10 mouse cellular contexts compared by ENCODE assay signal in the genomic region with DNA sequence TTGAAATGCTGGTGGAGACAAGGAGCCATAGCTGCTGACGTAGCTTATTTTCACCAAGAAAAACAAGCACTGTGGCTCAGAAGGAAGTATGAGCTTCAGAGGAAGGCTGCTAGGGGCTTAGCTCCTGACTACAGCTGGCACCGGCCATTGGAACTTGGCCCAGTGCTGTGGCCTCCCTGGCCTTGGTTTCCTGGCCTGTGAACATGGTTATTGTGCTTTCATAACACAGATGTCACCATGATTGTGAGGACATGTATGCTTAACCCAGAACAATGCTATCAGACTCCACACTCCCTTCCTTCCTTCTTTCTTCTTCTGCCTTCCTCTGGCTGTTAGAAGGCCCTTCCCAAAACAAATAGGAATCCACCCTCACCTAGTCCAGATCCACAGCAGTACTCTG.
A peak's percentile ranks its signal among the peaks of the same experiment; 100 is the strongest.
DNase-seq lines count a peak whose midpoint lies in the region; ATAC-seq and TF ChIP-seq lines count a peak whose summit lies in the region.
"Had no signal": no experiment of that assay in that cellular context is flagged by ENCODE, and none has a peak within 500 bp of the region (broad histone marks: within the 10 kb centered on the region; RNA-seq: fewer than 3 reads in every experiment).

No protein-coding gene starts in this region.

- 17% methylated on average over 2 of the region's 2 CpGs for WGBS in lung, adult 2 months
- WGBS in hindbrain, embryonic 16.5 days: 65% methylated on average over 2 of the region's 2 CpGs
- 77% methylated on average over 2 of the region's 2 CpGs for WGBS in hindbrain, embryonic 12.5 days

- no peak for TF ChIP-seq CTCF in lung, adult 2 months (IDR thresholded peaks at IDR 0.05; ENCODE audit: insufficient read depth, low read length)
- TF ChIP-seq CTCF in layer of hippocampus, adult 2 months (conservative IDR thresholded peaks at IDR 0.05): no peak

- no peaks in the 10 kb centered on the region for H3K27me3 ChIP-seq in hindbrain, embryonic 16.5 days (replicated peaks; ENCODE audit: control insufficient read depth, insufficient read depth, low read length)
- H3K27me3 ChIP-seq in hindbrain, embryonic 12.5 days: peaks cover 2% of the 10 kb centered on the region; the same call in 1 of the 2 replicates
- H3K27me3 ChIP-seq: forebrain, embryonic 12.5 days had no signal

- ATAC-seq in hindbrain, embryonic 16.5 days: no peak
- ATAC-seq in hindbrain, embryonic 12.5 days (ENCODE audit: low FRiP score): no peak

- no peak overlapping the region for H3K4me2 ChIP-seq in hindbrain, embryonic 16.5 days (ENCODE audit: low read length)
- H3K4me2 ChIP-seq in hindbrain, embryonic 12.5 days (replicated peaks): no peak overlapping the region
- H3K4me2 ChIP-seq: forebrain, embryonic 12.5 days had no signal

- no peak overlapping the region for H3K27ac ChIP-seq in layer of hippocampus, adult 2 months
- H3K27ac ChIP-seq in hindbrain, embryonic 16.5 days (ENCODE audit: low read depth, low read length): no peak overlapping the region
- H3K27ac ChIP-seq in hindbrain, embryonic 12.5 days: no peak overlapping the region
- H3K27ac ChIP-seq: forebrain, embryonic 12.5 days had no signal

- H3K9ac ChIP-seq in hindbrain, embryonic 16.5 days (ENCODE audit: low read depth, low read length): no peak overlapping the region
- H3K9ac ChIP-seq in hindbrain, embryonic 12.5 days: no peak overlapping the region
- H3K9ac ChIP-seq: forebrain, embryonic 12.5 days had no signal

- TF ChIP-seq POLR2A in lung, adult 2 months (IDR thresholded peaks at IDR 0.05; ENCODE audit: borderline replicate concordance, extremely low read depth, low read depth, low read length): no peak

- H3K4me3 ChIP-seq in lung, adult 2 months (replicated peaks; ENCODE audit: extremely low read depth, low read depth, low read length): no peak overlapping the region
- H3K4me3 ChIP-seq in layer of hippocampus, adult 2 months: no peak overlapping the region
- no peak overlapping the region for H3K4me3 ChIP-seq in hindbrain, embryonic 16.5 days (ENCODE audit: low read length)
- no peak overlapping the region for H3K4me3 ChIP-seq in hindbrain, embryonic 12.5 days
- H3K4me3 ChIP-seq: forebrain, embryonic 12.5 days had no signal

- no peaks in the 10 kb centered on the region; the same call in 1 of the 2 replicates for H3K36me3 ChIP-seq in hindbrain, embryonic 16.5 days (ENCODE audit: control insufficient read depth, insufficient read depth, low read length)
- 0 out of 2 replicates have a peak, but pooled peaks cover 3% of the 10 kb centered on the region for H3K36me3 ChIP-seq in hindbrain, embryonic 12.5 days
- H3K36me3 ChIP-seq: forebrain, embryonic 12.5 days; G1E had no signal

- peaks cover 4% of the 10 kb centered on the region; the same call in 1 of the 2 replicates for H3K4me1 ChIP-seq in lung, adult 2 months (ENCODE audit: control insufficient read depth, insufficient read depth, low read length)
- H3K4me1 ChIP-seq in hindbrain, embryonic 16.5 days (ENCODE audit: control insufficient read depth, insufficient read depth, low read depth, low read length): no peaks in the 10 kb centered on the region
- no peaks in the 10 kb centered on the region for H3K4me1 ChIP-seq in hindbrain, embryonic 12.5 days
- H3K4me1 ChIP-seq: forebrain, embryonic 12.5 days had no signal

- no peaks in the 10 kb centered on the region for H3K9me3 ChIP-seq in hindbrain, embryonic 16.5 days (ENCODE audit: control insufficient read depth, low read length)
- no peaks in the 10 kb centered on the region for H3K9me3 ChIP-seq in hindbrain, embryonic 12.5 days (replicated peaks)
- H3K9me3 ChIP-seq: forebrain, embryonic 12.5 days; G1E had no signal

- peak; percentile 58 for DNase-seq in adrenal gland, adult 8-10 months
- DNase-seq in gastrocnemius, postnatal 10 days: peak; percentile 31
- peak; percentile 38 for DNase-seq in kidney, adult 18-20 months
- peak; percentile 9 for DNase-seq in lung, adult 2 months
- DNase-seq in yolk sac, embryonic 10.5 days (ENCODE audit: low spot score): no peak
- DNase-seq in layer of hippocampus, adult 2 months (ENCODE audit: low spot score in 2 of 2): no peak

Comparison
In these comparisons a context has a peak if more than half of its experiments do, and no peak if none do; other contexts are left out.
1. DNase-seq: peak in adrenal gland, adult 8-10 months (single experiment), gastrocnemius, postnatal 10 days (single experiment), kidney, adult 18-20 months (single experiment) and lung, adult 2 months (single experiment); none in yolk sac, embryonic 10.5 days (single experiment) and layer of hippocampus, adult 2 months (0 of 2).